Mouse (Mus musculus): ENCODE results near the gene Pde4c. TPM values are rescaled to one million over a fixed set of nuclear protein-coding genes. Genes with fewer than 3 reads are reported as not detected.

The Pde4c gene
- polyA plus RNA-seq, 1 experiment from 2014 or later: 8.0 TPM

DNA sequence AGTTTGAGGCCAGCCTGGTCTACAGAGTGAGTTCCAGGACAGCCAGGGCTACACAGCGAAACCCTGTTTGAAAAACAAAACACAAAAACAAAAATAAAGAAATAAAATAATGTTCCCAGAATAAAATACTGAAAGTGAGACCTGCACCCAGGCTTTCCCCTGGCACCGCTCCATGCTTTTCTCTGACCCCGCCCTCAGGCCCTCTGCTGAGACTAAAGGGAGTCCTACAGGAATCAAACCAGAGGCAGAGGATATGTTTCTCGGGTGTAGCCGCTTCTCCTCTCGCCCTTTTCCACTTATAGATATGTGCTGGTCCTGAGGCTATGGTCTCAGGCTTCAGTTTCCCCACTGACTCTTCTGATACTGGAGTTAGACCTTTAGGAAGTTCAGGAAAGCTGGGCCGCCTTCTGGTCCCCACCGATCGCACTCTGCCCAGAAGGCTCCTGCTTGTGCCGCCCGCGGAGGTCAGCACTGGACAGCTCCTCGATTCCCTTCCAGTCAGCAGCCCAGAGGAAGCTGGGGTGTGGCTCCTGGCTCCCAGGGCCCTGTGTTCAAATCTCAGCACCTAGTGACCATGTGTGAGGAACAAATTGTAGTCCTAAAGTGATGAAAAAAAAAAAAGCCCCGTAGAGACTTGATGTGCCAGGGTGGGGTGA is 2.4 kb downstream of the Pde4c start:
- peaks cover 6% of the 10 kb centered on the region; the same call in 1 of the 2 replicates for H3K4me1 ChIP-seq (replicated peaks; ENCODE audit: insufficient read depth, low read length)
- no peaks in the 10 kb centered on the region for H3K36me3 ChIP-seq (ENCODE audit: insufficient read depth, low read length)
- H3K9me3 ChIP-seq (replicated peaks; ENCODE audit: low read length): no peaks in the 10 kb centered on the region
- ATAC-seq (replicated peaks; ENCODE audit: low FRiP score, low read depth): no peak
- H3K9ac ChIP-seq (ENCODE audit: low read depth, low read length): no peak overlapping the region
- DNase-seq (ENCODE audit: low spot score): peak; percentile 56
- 27% methylated on average over 14 of the region's 14 CpGs for WGBS
- no peak overlapping the region for H3K4me2 ChIP-seq (ENCODE audit: low read length)
- no peak for TF ChIP-seq CTCF (IDR thresholded peaks at IDR 0.05; ENCODE audit: low read depth)
- no peak overlapping the region for H3K4me3 ChIP-seq (replicated peaks; ENCODE audit: low read depth, low read length)
- no peak overlapping the region for H3K27ac ChIP-seq
- peaks cover 3% of the 10 kb centered on the region; the same call in 1 of the 2 replicates for H3K27me3 ChIP-seq (ENCODE audit: insufficient read depth, low read length)

DNA sequence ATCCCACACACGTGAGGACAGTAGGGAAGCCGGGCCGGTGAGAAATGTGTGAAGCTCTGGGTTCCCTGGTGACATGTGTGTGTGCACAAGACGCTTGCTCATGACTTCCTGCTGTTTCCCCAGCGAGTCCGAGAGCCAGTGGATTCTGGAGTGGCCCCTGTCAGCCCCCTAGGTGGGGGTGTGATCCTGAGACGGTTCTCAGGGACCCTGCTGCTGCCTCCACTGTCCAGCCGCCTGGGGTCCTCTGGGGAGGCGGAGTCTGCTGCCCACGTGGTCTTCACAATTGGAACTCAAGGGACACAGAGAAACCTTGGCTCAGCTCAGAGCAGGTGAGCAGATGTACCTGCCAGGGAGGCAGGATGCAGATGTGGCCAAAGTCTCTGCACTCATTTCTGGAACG is 3.2 kb downstream of the Pde4c start:
- WGBS: 38% methylated on average over 11 of the region's 11 CpGs
- Histone ChIP-seq H3K27ac (no peak overlapping the region), H3K4me3 (replicated peaks; ENCODE audit: low read depth, low read length) (no peak overlapping the region), H3K9ac (ENCODE audit: low read depth, low read length) (no peak overlapping the region), H3K27me3 (ENCODE audit: insufficient read depth, low read length) (peaks cover 3% of the 10 kb centered on the region; the same call in 1 of the 2 replicates), H3K4me2 (ENCODE audit: low read length) (no peak overlapping the region), H3K4me1 (replicated peaks; ENCODE audit: insufficient read depth, low read length) (peaks cover 6% of the 10 kb centered on the region; the same call in 1 of the 2 replicates), H3K36me3 (ENCODE audit: insufficient read depth, low read length) (no peaks in the 10 kb centered on the region), H3K9me3 (replicated peaks; ENCODE audit: low read length) (no peaks in the 10 kb centered on the region)
- DNase-seq (ENCODE audit: low spot score) (no peak), ATAC-seq (replicated peaks; ENCODE audit: low FRiP score, low read depth) (no peak)
- TF ChIP-seq CTCF (IDR thresholded peaks at IDR 0.05; ENCODE audit: low read depth): no peak

DNA sequence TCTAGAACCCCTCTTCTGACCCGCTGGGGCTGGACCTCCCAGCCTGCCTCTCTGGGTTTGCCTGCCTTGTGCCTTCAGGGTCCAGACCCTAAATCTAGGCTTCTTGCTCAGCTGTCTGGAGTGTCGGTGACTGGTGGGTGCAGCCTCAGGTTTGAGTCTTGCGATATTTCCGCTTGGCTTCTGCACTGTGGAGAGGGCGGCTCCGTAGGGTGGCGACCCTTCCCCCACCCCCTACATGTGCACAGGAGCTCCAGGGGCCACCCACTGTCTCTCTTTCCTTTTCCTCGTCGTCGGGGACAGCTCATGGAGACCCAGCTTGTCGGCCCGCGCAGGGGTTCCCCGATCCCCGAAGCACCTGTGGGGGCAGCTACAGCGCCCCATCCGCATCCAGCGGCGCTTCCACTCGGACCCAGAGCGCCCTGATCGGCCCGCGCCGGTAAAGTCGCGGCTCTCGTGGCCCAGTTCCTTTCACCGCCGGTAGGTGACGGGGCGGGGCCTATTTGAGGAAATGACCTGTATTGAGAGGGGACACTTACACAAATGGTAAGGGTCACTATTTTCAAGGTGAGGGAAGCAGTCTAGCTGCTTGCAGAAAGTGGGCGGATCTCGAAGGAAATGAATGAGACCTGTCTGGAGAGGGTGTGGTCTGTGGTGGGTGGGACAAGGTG is 6.4 kb downstream of the Pde4c start:
- peaks cover 3% of the 10 kb centered on the region; the same call in 1 of the 2 replicates for H3K27me3 ChIP-seq (ENCODE audit: insufficient read depth, low read length)
- peak; percentile 50; the same call in 1 of the 2 replicates for ATAC-seq (replicated peaks; ENCODE audit: low FRiP score, low read depth)
- no peak overlapping the region for H3K27ac ChIP-seq

DNA sequence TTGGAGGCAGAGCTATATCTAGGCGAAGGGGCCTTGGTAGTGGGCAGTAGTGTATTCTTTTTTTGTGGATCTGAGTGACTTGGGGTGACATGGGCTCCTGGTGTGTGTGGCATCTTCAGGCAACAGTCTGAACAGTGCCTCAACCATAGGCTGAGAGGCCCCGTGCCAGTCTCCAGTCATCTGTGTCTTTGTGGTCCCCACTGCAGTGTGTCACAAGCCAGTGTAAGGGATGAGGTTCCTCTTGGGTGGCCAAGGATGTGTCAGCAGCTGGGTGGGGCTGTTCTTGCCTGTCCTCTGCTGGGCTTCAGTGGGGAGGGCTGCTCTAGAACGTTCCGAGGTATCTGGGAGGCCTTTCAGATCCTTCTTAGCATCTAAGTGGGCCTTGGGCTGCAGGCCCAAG is 7.4 kb downstream of the Pde4c start:
- WGBS: 68% methylated on average over 4 of the region's 4 CpGs
- Histone ChIP-seq H3K9ac (ENCODE audit: low read depth, low read length) (no peak overlapping the region), H3K4me1 (replicated peaks; ENCODE audit: insufficient read depth, low read length) (peaks cover 6% of the 10 kb centered on the region; the same call in 1 of the 2 replicates), H3K36me3 (ENCODE audit: insufficient read depth, low read length) (no peaks in the 10 kb centered on the region), H3K27me3 (ENCODE audit: insufficient read depth, low read length) (peaks cover 3% of the 10 kb centered on the region; the same call in 1 of the 2 replicates), H3K4me3 (replicated peaks; ENCODE audit: low read depth, low read length) (no peak overlapping the region), H3K9me3 (replicated peaks; ENCODE audit: low read length) (no peaks in the 10 kb centered on the region), H3K4me2 (ENCODE audit: low read length) (no peak overlapping the region), H3K27ac (no peak overlapping the region)
- DNase-seq (ENCODE audit: low spot score) (no peak), ATAC-seq (replicated peaks; ENCODE audit: low FRiP score, low read depth) (no peak)
- no peak for TF ChIP-seq CTCF (IDR thresholded peaks at IDR 0.05; ENCODE audit: low read depth)

More for the DNA sequence above, 6.4 kb downstream of the Pde4c start:
- Histone ChIP-seq H3K9ac (ENCODE audit: low read depth, low read length) (peak overlapping the region; percentile 49; the same call in 1 of the 2 replicates), H3K36me3 (ENCODE audit: insufficient read depth, low read length) (no peaks in the 10 kb centered on the region), H3K4me1 (replicated peaks; ENCODE audit: insufficient read depth, low read length) (peaks cover 6% of the 10 kb centered on the region; the same call in 1 of the 2 replicates), H3K4me3 (replicated peaks; ENCODE audit: low read depth, low read length) (peak overlapping the region; percentile 31), H3K4me2 (ENCODE audit: low read length) (peak overlapping the region; percentile 53), H3K9me3 (replicated peaks; ENCODE audit: low read length) (no peaks in the 10 kb centered on the region)
- peak; percentile 17 for DNase-seq (ENCODE audit: low spot score)
- TF ChIP-seq CTCF (IDR thresholded peaks at IDR 0.05; ENCODE audit: low read depth): peak; percentile 52
- 4% methylated on average over 34 of the region's 34 CpGs for WGBS

DNA sequence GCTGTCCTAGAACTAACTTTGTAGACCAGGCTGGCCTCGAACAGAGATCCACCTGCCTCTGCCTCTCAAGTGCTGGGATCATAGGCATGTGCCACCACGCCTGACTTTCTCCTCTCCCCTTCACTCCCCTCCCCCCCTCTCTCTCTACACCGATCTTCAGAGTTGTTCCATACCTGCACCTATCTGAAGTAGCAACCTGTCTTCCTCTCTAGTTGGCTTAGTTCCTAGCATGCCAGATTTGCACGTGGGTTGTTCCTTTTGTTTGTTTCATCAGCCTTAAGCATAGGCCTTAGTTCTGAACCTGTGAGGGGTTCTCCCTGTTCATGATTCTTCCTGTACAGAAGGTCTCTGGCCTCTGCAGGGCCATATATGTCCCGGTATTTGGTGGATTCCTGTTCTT is 14.2 kb downstream of the Pde4c start:
- Histone ChIP-seq H3K27me3 (ENCODE audit: insufficient read depth, low read length) (0 out of 2 replicates have a peak, but pooled peaks cover 3% of the 10 kb centered on the region), H3K4me1 (replicated peaks; ENCODE audit: insufficient read depth, low read length) (0 out of 2 replicates have a peak, but pooled peaks cover 1% of the 10 kb centered on the region), H3K9ac (ENCODE audit: low read depth, low read length) (no peak overlapping the region), H3K4me3 (replicated peaks; ENCODE audit: low read depth, low read length) (no peak overlapping the region), H3K27ac (no peak overlapping the region), H3K36me3 (ENCODE audit: insufficient read depth, low read length) (no peaks in the 10 kb centered on the region), H3K9me3 (replicated peaks; ENCODE audit: low read length) (no peaks in the 10 kb centered on the region), H3K4me2 (ENCODE audit: low read length) (no peak overlapping the region)
- DNase-seq (ENCODE audit: low spot score) (no peak), ATAC-seq (replicated peaks; ENCODE audit: low FRiP score, low read depth) (no peak)
- 68% methylated on average over 5 of the region's 5 CpGs for WGBS
- TF ChIP-seq CTCF (IDR thresholded peaks at IDR 0.05; ENCODE audit: low read depth): no peak

DNA sequence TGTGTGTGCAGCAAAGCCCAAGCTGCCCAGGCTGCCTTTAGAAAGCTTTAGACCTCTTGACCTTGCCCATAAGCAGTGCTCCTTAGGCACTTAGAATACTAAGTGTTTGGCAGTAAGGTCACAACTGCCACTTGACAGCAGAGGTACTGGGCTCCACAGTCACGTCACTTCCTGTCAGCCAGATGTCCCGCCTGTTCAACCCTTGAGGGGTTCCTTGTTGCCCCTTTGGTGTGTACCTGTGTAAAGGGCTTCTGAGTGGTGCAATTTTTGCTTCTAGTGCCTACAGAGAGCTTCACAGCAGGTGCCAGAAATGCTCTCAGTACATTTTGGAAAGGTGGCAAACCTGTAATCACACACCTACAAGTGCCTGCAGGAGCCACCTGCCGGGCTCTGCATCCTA is 14.7 kb downstream of the Pde4c start:
- 56% methylated on average over 3 of the region's 3 CpGs for WGBS
- Histone ChIP-seq H3K9ac (ENCODE audit: low read depth, low read length) (no peak overlapping the region), H3K4me3 (replicated peaks; ENCODE audit: low read depth, low read length) (no peak overlapping the region), H3K4me1 (replicated peaks; ENCODE audit: insufficient read depth, low read length) (0 out of 2 replicates have a peak, but pooled peaks cover 6% of the 10 kb centered on the region), H3K36me3 (ENCODE audit: insufficient read depth, low read length) (no peaks in the 10 kb centered on the region), H3K27ac (no peak overlapping the region), H3K4me2 (ENCODE audit: low read length) (no peak overlapping the region), H3K9me3 (replicated peaks; ENCODE audit: low read length) (no peaks in the 10 kb centered on the region), H3K27me3 (ENCODE audit: insufficient read depth, low read length) (0 out of 2 replicates have a peak, but pooled peaks cover 3% of the 10 kb centered on the region)
- no peak for ATAC-seq (replicated peaks; ENCODE audit: low FRiP score, low read depth)
- no peak for TF ChIP-seq CTCF (IDR thresholded peaks at IDR 0.05; ENCODE audit: low read depth)
- DNase-seq (ENCODE audit: low spot score): no peak

Data from kidney, postnatal 0 days (tissue).